Mouse (Mus musculus): Measurements from ENCODE around the gene Dirc2.

DNA sequence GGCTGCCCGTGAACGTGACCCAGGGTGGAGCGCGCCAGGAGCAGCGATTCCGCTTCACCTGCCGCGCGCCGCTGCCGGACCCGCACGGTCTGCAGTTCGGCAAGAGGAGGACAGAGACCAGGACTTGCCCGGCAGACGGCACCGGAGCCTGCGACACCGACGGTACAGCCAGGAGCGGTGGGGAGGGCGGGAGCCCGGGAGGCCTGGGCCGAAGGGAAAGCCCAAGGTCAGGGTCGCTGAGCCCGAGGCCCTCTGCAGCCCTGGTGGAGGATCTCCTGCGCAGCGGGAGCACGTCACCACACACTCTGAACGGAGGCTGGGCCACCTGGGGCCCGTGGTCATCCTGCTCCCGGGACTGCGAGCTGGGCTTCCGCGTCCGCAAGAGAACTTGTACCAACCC is 108.9 kb downstream of the Dirc2 start:
- TF ChIP-seq EP300 (IDR thresholded peaks at IDR 0.05; ENCODE audit: low read depth) (no peak), CTCF (IDR thresholded peaks at IDR 0.05; ENCODE audit: low read depth) (no peak)
